Mouse (Mus musculus): ENCODE measurements around the gene Ppil3.

Ppil3 gene

GRCm38 (mm10) chr1:58416048-58416447, 29.2 kb downstream of the Ppil3 start:
- in situ Hi-C loops (cut with MboI; ENCODE audit: low pct_unique_long_range_greater_than_20kb in 1 of 2, low sequenced_read_pairs in 2 of 2, unreplicated experiment in 1 of 2): loop anchor here (25.0 kb wide), 2 partner anchors 404 to 1271 kb away; partner anchors contain the start of genes Kctd18 (in 1 of the 2) and Nop58 (in 1 of the 2)

- in situ Hi-C loops (cut with MboI; ENCODE audit: low pct_unique_long_range_greater_than_20kb in 1 of 2, low sequenced_read_pairs in 2 of 2, unreplicated experiment in 1 of 2): loop anchor here (25.0 kb wide), 2 partner anchors 403 to 1272 kb away; partner anchors contain the start of genes Kctd18 (in 1 of the 2) and Nop58 (in 1 of the 2)
Measured at GRCm38 (mm10) chr1:58415442-58415841, 29.8 kb downstream of the Ppil3 start.

DNA sequence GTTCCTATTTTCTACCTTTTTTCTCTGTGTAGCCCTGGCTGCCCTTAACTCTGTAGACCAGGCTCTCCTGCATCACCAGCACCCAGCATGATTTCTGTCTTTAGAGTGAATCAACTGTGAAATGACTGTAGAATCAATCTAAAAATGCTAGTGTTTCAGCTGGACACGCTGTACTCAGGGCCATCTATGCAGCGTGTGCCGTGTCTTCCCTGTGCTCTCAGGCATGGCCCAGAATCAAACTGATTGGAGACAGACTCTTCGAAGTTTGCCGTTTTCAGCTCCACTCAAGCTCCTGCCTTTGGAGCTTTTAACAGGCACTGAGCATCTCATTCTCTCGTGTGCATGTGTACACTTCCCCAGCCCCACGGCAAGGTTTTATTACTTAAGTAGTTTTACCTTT, 34.5 kb downstream of the Ppil3 start:
- in situ Hi-C loops (cut with MboI; ENCODE audit: low pct_unique_long_range_greater_than_20kb in 1 of 2, low sequenced_read_pairs in 2 of 2, unreplicated experiment in 1 of 2): loop anchor here (25.0 kb wide), 2 partner anchors 398 to 1277 kb away; partner anchors contain the start of genes Kctd18 (in 1 of the 2) and Nop58 (in 1 of the 2)

DNA sequence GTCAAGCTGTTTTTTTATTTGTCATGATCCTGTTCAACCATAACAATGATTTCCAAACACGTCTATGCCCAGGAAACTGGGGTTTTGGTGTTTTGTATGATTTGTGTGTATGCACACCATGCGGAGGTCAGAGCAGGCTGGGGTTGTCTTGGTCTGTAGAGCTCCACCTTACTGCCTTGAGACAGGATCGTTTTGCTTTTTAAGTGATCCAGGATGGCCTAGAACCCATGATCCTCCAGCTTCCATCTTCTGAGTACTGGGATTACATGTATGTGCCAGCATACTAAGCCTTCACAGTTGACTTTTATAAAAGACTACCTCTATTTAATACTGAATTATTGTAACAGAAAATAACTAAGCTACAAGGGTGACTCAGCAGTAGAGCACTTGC, 35.1 kb downstream of the Ppil3 start:
- in situ Hi-C loops (cut with MboI; ENCODE audit: low pct_unique_long_range_greater_than_20kb in 1 of 2, low sequenced_read_pairs in 2 of 2, unreplicated experiment in 1 of 2): loop anchor here (25.0 kb wide), 2 partner anchors 398 to 1277 kb away; partner anchors contain the start of genes Kctd18 (in 1 of the 2) and Nop58 (in 1 of the 2)

GRCm38 (mm10) chr1:58409553-58410197, 35.6 kb downstream of the Ppil3 start:
- in situ Hi-C loops (cut with MboI; ENCODE audit: low pct_unique_long_range_greater_than_20kb in 1 of 2, low sequenced_read_pairs in 2 of 2, unreplicated experiment in 1 of 2): loop anchor here (25.0 kb wide), 2 partner anchors 397 to 1278 kb away; partner anchors contain the start of genes Kctd18 (in 1 of the 2) and Nop58 (in 1 of the 2)

DNA sequence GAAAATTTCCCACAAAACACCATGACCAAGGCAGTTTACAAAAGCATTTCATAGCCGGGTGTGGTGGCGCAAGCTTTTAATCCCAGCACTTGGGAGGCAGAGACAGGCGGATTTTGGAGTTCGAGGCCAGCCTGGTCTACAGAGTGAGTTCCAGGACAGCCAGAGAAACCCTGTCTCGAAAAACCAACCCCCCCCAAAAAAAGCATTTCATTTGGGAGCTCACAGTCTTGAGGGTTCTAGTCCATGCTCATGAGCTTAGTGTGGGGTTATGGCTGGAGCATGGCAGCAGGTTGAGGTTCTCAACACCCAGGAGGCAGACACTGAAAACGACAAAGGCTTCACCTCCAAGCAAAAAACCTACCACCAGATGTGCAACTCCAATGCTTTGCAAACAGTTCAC, 37.1 kb downstream of the Ppil3 start:
- in situ Hi-C loops (cut with MboI; ENCODE audit: low pct_unique_long_range_greater_than_20kb in 1 of 2, low sequenced_read_pairs in 2 of 2, unreplicated experiment in 1 of 2): loop anchor here (25.0 kb wide), 2 partner anchors 396 to 1279 kb away; partner anchors contain the start of genes Kctd18 (in 1 of the 2) and Nop58 (in 1 of the 2)

GRCm38 (mm10) chr1:58407321-58407720, 38.0 kb downstream of the Ppil3 start:
- in situ Hi-C loops (cut with MboI; ENCODE audit: low pct_unique_long_range_greater_than_20kb in 1 of 2, low sequenced_read_pairs in 2 of 2, unreplicated experiment in 1 of 2): loop anchor here (25.0 kb wide), 2 partner anchors 395 to 1280 kb away; partner anchors contain the start of genes Kctd18 (in 1 of the 2) and Nop58 (in 1 of the 2)

GRCm38 (mm10) chr1:58403745-58404144, 41.5 kb downstream of the Ppil3 start:
- in situ Hi-C loops (cut with MboI; ENCODE audit: low pct_unique_long_range_greater_than_20kb in 1 of 2, low sequenced_read_pairs in 2 of 2, unreplicated experiment in 1 of 2): loop anchor here (25.0 kb wide), 2 partner anchors 391 to 1284 kb away; partner anchors contain the start of genes Kctd18 (in 1 of the 2) and Nop58 (in 1 of the 2)

- in situ Hi-C loops (cut with MboI; ENCODE audit: low pct_unique_long_range_greater_than_20kb in 1 of 2, low sequenced_read_pairs in 2 of 2, unreplicated experiment in 1 of 2): loop anchor here (25.0 kb wide), 2 partner anchors 389 to 1286 kb away; partner anchors contain the start of genes Kctd18 (in 1 of the 2) and Nop58 (in 1 of the 2)
Measured at GRCm38 (mm10) chr1:58401396-58401795, 43.9 kb downstream of the Ppil3 start.

GRCm38 (mm10) chr1:58397731-58398130, 47.6 kb downstream of the Ppil3 start:
- in situ Hi-C loops (cut with MboI; ENCODE audit: low pct_unique_long_range_greater_than_20kb in 1 of 2, low sequenced_read_pairs in 2 of 2, unreplicated experiment in 1 of 2): no loop called here

- in situ Hi-C loops (cut with MboI; ENCODE audit: low pct_unique_long_range_greater_than_20kb in 1 of 2, low sequenced_read_pairs in 2 of 2, unreplicated experiment in 1 of 2): no loop called here
Measured at GRCm38 (mm10) chr1:58396179-58396578, 49.1 kb downstream of the Ppil3 start.

GRCm38 (mm10) chr1:58395341-58395740, 49.9 kb downstream of the Ppil3 start:
- in situ Hi-C loops (cut with MboI; ENCODE audit: low pct_unique_long_range_greater_than_20kb in 1 of 2, low sequenced_read_pairs in 2 of 2, unreplicated experiment in 1 of 2): no loop called here

DNA sequence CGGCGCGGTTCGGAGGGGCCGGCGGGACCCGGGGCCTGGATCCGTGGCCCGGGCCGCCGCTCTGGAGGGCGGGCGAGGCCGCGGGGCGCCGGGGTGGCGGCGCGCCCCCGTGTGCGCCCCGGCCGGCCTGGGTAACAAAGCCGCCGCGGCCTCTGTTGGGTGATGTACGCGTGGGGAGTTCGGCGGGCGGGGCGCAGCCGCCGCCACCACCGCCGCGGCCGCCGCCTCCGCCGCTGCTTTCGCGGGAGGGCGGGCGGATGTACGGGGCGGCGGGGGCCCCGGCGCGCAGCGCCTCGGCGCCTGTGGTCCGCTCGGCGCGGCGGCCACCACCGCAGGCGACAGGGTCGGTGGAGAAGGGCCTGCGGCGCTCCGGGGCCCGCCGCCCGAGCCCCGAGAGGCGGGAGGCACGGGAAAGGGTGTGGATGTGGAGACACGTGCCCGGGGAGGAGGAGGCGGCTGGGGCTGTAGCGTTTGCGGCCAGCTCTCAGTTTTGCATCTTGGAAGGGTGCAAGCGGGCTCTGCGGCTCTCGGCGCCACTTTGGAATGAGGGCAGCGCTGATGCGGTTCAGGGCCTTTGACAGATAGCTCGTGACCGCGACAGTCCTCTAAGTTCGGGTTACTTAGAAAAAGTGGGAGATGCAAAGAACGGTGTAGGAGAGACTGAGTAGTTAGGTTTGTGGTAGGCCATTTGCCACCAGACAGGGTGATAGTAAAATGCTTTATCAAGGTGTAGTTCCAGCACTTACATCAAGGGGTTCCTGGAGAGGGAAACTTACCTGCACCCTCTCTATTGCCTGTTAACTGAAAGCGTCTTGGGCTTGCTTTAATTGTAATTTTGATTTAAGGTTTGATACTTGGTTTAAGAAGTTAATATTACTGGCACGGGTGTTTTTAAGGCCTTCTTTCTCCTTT, 51.7 kb downstream of the Ppil3 start:
- in situ Hi-C loops (cut with MboI; ENCODE audit: low pct_unique_long_range_greater_than_20kb in 1 of 2, low sequenced_read_pairs in 2 of 2, unreplicated experiment in 1 of 2): no loop called here

GRCm38 (mm10) chr1:58392652-58393283, 52.5 kb downstream of the Ppil3 start, which contains the start of gene Bzw1:
Gene Bzw1, plus strand, starts transcription at chr1:58392898.
- in situ Hi-C loops (cut with MboI; ENCODE audit: low pct_unique_long_range_greater_than_20kb in 1 of 2, low sequenced_read_pairs in 2 of 2, unreplicated experiment in 1 of 2): no loop called here

DNA sequence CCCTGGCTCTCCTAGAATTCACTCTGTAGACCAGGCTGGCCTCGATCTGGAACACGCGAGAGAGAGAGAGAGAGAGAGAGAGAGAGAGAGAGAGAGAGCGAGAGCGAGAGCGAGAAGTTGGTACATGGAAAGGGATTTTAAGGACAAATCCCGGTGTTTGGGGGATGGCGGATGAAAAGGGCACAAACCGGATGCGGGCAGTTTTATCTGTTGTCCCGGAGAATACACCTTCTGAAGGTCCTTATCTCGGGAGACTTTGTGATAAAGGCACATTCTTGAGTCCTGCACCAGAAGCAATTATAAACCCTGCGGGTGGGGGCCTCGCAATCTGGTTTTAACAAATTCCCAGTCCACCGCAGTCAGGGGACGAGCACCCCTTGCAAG, 53.0 kb downstream of the Ppil3 start:
- in situ Hi-C loops (cut with MboI; ENCODE audit: low pct_unique_long_range_greater_than_20kb in 1 of 2, low sequenced_read_pairs in 2 of 2, unreplicated experiment in 1 of 2): no loop called here

DNA sequence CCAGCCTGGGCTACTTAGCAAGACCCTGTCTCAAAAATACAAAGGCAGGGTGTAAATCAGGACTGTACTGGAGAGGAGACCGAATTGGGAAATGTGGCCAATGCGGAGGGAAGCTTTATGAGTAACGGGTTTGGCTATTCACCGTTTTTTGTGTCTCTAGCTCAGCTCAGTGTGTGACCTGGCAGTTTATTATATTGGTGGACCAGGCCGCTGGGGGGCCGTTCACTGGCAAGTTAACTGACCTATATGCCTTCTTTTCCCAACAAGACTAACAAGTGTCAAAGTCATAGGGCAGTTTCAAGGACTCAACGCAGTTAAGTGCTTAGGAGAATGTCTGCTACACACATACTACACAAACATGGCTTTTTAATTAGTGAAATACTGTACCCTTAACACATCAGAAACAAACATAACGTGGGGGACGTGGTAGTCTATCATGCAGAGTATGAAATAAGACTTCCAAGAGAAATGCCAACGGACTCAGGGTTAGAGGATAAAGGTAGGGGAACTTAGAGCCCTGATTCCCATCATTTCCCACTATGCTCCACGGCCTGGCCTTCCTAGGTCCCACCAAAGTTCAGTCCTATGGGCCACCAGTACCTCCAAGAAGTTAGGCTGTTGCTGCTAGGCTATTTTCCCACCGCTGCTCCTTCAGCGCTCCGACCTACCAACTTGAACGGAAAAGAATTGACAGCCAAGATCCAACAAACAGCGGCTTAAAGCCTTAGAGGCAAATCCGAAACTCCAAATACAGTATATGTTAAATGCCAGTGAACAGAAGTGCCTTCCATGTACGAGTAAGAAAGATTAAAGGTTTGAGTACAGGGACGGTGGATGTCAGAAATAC, 53.6 kb downstream of the Ppil3 start:
- in situ Hi-C loops (cut with MboI; ENCODE audit: low pct_unique_long_range_greater_than_20kb in 1 of 2, low sequenced_read_pairs in 2 of 2, unreplicated experiment in 1 of 2): no loop called here

- in situ Hi-C loops (cut with MboI; ENCODE audit: low pct_unique_long_range_greater_than_20kb in 1 of 2, low sequenced_read_pairs in 2 of 2, unreplicated experiment in 1 of 2): no loop called here
Measured at GRCm38 (mm10) chr1:58382586-58383281, 62.6 kb downstream of the Ppil3 start.

All from mouse embryonic stem cell (cell line).